Mouse (Mus musculus) spleen, adult 12 weeks (tissue): Measurements from ENCODE around the gene Aadacl2.

ENCODE experiments used
- DNase-seq: peaks from one replicate; pipeline ENCODE4 v3.0.0; 2022; ENCODE audit warnings: low spot score

Gene Aadacl2

GRCm38 (mm10) chr3:60006443-60006842, at the start of gene Aadacl2:
Gene Aadacl2 (plus strand): TSS chr3:60006743.
- DNase-seq = no peak

DNA sequence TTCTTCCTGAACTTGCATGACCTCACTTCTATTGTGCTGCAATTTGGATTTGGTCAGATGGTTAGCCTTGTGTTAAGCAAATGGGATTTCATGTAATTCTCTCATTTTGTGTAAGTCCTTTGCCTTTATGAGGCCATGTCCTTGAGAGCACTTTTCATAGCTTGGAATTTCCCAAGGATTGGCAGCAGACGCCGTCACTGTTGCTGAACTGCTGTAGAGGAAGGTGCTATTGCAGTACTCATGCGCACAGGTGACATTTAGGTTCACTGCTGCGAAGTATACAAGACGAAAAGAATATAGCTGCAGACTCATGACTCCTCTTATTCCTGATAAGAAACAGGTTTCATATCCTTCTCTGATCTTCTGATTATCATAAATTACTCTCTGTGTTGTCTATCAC, 35.7 kb upstream of the Aadacl2 start:
- no peak for DNase-seq

GRCm38 (mm10) chr3:59974591-59974990, 32.0 kb upstream of the Aadacl2 start:
- no peak for DNase-seq

- no peak for DNase-seq
These were observed 2.9 kb upstream of the Aadacl2 start for GRCm38 (mm10) chr3:60003622-60004021.

DNA sequence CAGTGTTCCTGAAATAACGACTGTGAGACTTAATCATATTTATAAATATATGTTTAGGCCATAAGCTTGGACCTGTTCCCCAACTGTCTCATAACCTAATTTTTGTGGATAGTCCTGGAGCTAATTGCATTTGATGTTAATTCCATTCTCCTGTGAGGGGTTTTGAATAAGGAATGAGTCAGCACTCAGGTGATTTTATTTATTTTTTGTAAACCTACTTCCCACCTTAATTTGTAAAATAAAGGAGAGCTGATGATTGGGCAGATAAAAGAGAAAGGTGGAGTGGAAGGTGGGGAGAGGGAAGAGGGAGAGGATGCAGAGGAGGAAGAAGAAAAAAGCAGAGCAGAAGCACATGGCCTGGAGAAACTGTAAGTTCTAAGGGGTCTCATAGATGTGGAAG, 18.9 kb downstream of the Aadacl2 start, which contains the start of gene Aadac:
TSS of gene Aadac (plus strand) at position 301 of the 400 bp plus-strand sequence.
- DNase-seq = no peak

DNA sequence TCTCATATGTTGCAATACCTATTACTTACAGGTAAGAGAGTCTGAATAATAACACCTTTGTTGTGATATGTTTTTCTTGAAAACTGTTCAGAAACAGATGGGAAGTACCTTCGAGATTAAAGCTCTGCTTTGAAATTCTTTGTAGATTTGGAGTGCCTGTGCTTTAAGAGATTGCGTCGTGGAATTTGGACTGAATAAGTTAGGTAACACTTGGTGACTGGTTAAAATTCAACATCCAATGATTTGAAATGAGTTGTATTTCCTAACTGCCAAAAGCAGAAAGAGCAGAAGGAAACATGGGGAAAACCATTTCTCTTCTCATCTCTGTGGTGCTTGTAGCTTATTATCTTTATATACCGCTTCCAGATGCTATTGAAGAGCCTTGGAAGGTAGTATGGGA, 25.0 kb downstream of the Aadacl2 start:
- DNase-seq = no peak

- no peak for DNase-seq
These were observed 39.8 kb downstream of the Aadacl2 start for GRCm38 (mm10) chr3:60046221-60046913.

DNA sequence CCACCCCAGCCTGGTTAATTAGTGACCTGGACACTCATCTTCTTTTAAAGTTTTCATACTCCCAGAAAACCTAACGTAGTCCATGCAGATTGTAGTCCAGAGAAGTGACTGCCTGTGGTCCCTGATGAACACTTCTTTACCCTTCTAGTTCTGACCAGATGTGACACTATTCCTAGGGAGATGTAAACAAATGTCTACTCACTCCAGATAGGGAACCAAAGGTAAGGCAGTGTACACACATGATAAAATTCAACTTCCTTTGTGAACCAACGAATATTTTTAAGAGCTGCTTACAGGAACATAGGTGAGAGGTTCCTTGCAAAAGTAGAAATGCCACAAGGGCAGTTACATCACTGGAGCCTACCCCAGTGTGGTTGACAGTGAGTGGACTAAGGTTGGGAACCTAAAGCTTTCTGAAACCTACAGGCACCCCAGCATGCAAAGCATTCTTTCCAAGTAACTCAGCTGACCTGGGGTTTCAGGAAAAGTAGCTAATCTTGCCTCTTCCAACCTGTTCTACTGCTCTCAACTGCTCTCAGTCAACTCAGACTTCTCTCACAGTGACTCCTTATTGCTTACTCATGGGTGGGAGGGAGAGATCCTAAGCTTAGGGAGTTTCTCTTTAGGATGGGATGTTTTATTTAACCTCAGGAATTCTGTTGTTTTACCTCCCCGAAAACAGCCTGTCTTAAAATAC, 46.8 kb downstream of the Aadacl2 start:
- DNase-seq = no peak

GRCm38 (mm10) chr3:60053931-60054330, 47.4 kb downstream of the Aadacl2 start:
- no peak for DNase-seq

GRCm38 (mm10) chr3:60056451-60056850, 49.9 kb downstream of the Aadacl2 start:
- DNase-seq = no peak

GRCm38 (mm10) chr3:60057070-60057808, 50.7 kb downstream of the Aadacl2 start:
- no peak for DNase-seq

GRCm38 (mm10) chr3:60057809-60058082, 51.2 kb downstream of the Aadacl2 start:
- DNase-seq = no peak
